Mouse (Mus musculus) heart, embryonic 10.5 days (tissue): ENCODE measurements around the gene Selp. TPM values are rescaled to one million over a fixed set of nuclear protein-coding genes. Genes with fewer than 3 reads are reported as not detected.

Experiments
- DNase-seq: peaks from one replicate; pipeline ENCODE4 v3.0.0-alpha.2; 2017; ENCODE audit warnings: low spot score
- H3K27ac ChIP-seq: fragments of 300-500 bp; sonication (generic); 2 replicates; pipeline ENCODE4 v1.5.1; 2016; ENCODE audit warnings: mild to moderate bottlenecking
- H3K27me3 ChIP-seq: fragments of 300-500 bp; sonication (generic); 2 replicates; pipeline ENCODE4 v1.6.1; 2016; ENCODE audit warnings: mild to moderate bottlenecking; ENCODE audit not compliant: poor library complexity, insufficient read depth, severe bottlenecking
- H3K36me3 ChIP-seq: fragments of 300-500 bp; sonication (generic); 2 replicates; pipeline ENCODE4 v1.6.1; 2016; ENCODE audit warnings: mild to moderate bottlenecking, moderate library complexity
- H3K4me1 ChIP-seq: fragments of 300-500 bp; sonication (generic); 2 replicates; pipeline ENCODE4 v1.6.1; 2016; ENCODE audit warnings: mild to moderate bottlenecking
- H3K4me3 ChIP-seq: fragments of 300-500 bp; sonication (generic); 2 replicates; pipeline ENCODE4 v1.5.1; 2016; ENCODE audit warnings: mild to moderate bottlenecking, moderate library complexity
- H3K9me3 ChIP-seq: fragments of 300-500 bp; sonication (generic); 2 replicates; pipeline ENCODE4 v1.6.1; 2016; ENCODE audit warnings: mild to moderate bottlenecking, moderate library complexity
- WGBS: fragments of 180-500 bp; shearing (Covaris S2); methylation state at CpG from one replicate; pipeline ENCODE4 v1.1.7; 2016; 5-methylcytosine and 5-hydroxymethylcytosine counted together
- polyA plus RNA-seq: library from polyadenylated mRNA; unstranded; fragments of >200 nt; fragmentation: Nextera tagmentation; extraction: Ambion mirVana; gene quantifications from 2 replicates; pipeline ENCODE4 v1.2.1, GENCODE M21; 2016

The Selp gene
- polyA plus RNA-seq, 1 experiment from 2014 or later = 0.13 TPM

- H3K36me3 ChIP-seq = no peaks in the 10 kb centered on the region
- H3K4me3 ChIP-seq = no peak overlapping the region
- no peaks in the 10 kb centered on the region for H3K4me1 ChIP-seq
- H3K27ac ChIP-seq = no peak overlapping the region
- H3K9me3 ChIP-seq = no peaks in the 10 kb centered on the region
- H3K27me3 ChIP-seq = no peaks in the 10 kb centered on the region
- no peak for DNase-seq
- 78% methylated on average over 3 of the region's 3 CpGs for WGBS
Observed at GRCm38 (mm10) chr1:164086797-164087196, 28.3 kb upstream of the Selp start.

- no peak for DNase-seq
- H3K4me3 ChIP-seq = no peak overlapping the region
- H3K27ac ChIP-seq = no peak overlapping the region
- H3K9me3 ChIP-seq = no peaks in the 10 kb centered on the region
- WGBS = 84% methylated on average over 5 of the region's 5 CpGs
- no peaks in the 10 kb centered on the region for H3K4me1 ChIP-seq
- no peaks in the 10 kb centered on the region for H3K27me3 ChIP-seq
- no peaks in the 10 kb centered on the region for H3K36me3 ChIP-seq
Observed at GRCm38 (mm10) chr1:164087872-164088271, 27.2 kb upstream of the Selp start.

GRCm38 (mm10) chr1:164096780-164097179 is 18.3 kb upstream of the Selp start:
- WGBS = 44% methylated on average over 6 of the region's 6 CpGs
- no peaks in the 10 kb centered on the region for H3K4me1 ChIP-seq
- H3K27me3 ChIP-seq = no peaks in the 10 kb centered on the region
- no peak for DNase-seq
- no peaks in the 10 kb centered on the region for H3K9me3 ChIP-seq
- H3K27ac ChIP-seq = no peak overlapping the region
- H3K36me3 ChIP-seq = no peaks in the 10 kb centered on the region
- no peak overlapping the region for H3K4me3 ChIP-seq

- no peaks in the 10 kb centered on the region for H3K36me3 ChIP-seq
- WGBS = 77% methylated on average over 2 of the region's 2 CpGs
- no peak for DNase-seq
- H3K4me3 ChIP-seq = no peak overlapping the region
- no peak overlapping the region for H3K27ac ChIP-seq
- H3K4me1 ChIP-seq = no peaks in the 10 kb centered on the region
- H3K27me3 ChIP-seq = no peaks in the 10 kb centered on the region
- H3K9me3 ChIP-seq = no peaks in the 10 kb centered on the region
Observed at GRCm38 (mm10) chr1:164097911-164098310, 17.2 kb upstream of the Selp start.

- no peaks in the 10 kb centered on the region for H3K36me3 ChIP-seq
- no peak overlapping the region for H3K4me3 ChIP-seq
- no peaks in the 10 kb centered on the region for H3K4me1 ChIP-seq
- WGBS = 74% methylated on average over 2 of the region's 2 CpGs
- no peak overlapping the region for H3K27ac ChIP-seq
- no peaks in the 10 kb centered on the region for H3K27me3 ChIP-seq
- H3K9me3 ChIP-seq = no peaks in the 10 kb centered on the region
- no peak for DNase-seq
Observed at GRCm38 (mm10) chr1:164098372-164098771, 16.7 kb upstream of the Selp start.

- 63% methylated on average over 2 of the region's 2 CpGs for WGBS
- DNase-seq = no peak
- H3K4me1 ChIP-seq = no peaks in the 10 kb centered on the region
- no peaks in the 10 kb centered on the region for H3K9me3 ChIP-seq
- no peaks in the 10 kb centered on the region for H3K36me3 ChIP-seq
- H3K27ac ChIP-seq = no peak overlapping the region
- H3K4me3 ChIP-seq = no peak overlapping the region
- no peaks in the 10 kb centered on the region for H3K27me3 ChIP-seq
Observed at GRCm38 (mm10) chr1:164109763-164110162, 5.3 kb upstream of the Selp start.

- no peak for DNase-seq
- no peak overlapping the region for H3K27ac ChIP-seq
- WGBS = 92% methylated on average over 9 of the region's 9 CpGs
- H3K4me3 ChIP-seq = no peak overlapping the region
- no peaks in the 10 kb centered on the region for H3K36me3 ChIP-seq
- H3K4me1 ChIP-seq = no peaks in the 10 kb centered on the region
- H3K9me3 ChIP-seq = no peaks in the 10 kb centered on the region
- H3K27me3 ChIP-seq = no peaks in the 10 kb centered on the region
Observed at GRCm38 (mm10) chr1:164110591-164111329, 4.3 kb upstream of the Selp start.

- no peak overlapping the region for H3K4me3 ChIP-seq
- no peaks in the 10 kb centered on the region for H3K4me1 ChIP-seq
- WGBS = 75% methylated on average over 5 of the region's 5 CpGs
- no peaks in the 10 kb centered on the region for H3K36me3 ChIP-seq
- DNase-seq = no peak
- no peaks in the 10 kb centered on the region for H3K27me3 ChIP-seq
- no peak overlapping the region for H3K27ac ChIP-seq
- H3K9me3 ChIP-seq = no peaks in the 10 kb centered on the region
Observed at GRCm38 (mm10) chr1:164114280-164114679, 784 bp upstream of the Selp start.

- H3K4me3 ChIP-seq = no peak overlapping the region
- no peaks in the 10 kb centered on the region for H3K36me3 ChIP-seq
- 82% methylated on average over 6 of the region's 6 CpGs for WGBS
Observed at GRCm38 (mm10) chr1:164115647-164116046, 583 bp downstream of the Selp start.

GRCm38 (mm10) chr1:164117869-164118268 is 2.8 kb downstream of the Selp start:
- Histone ChIP-seq H3K27ac (no peak overlapping the region), H3K4me3 (no peak overlapping the region), H3K4me1 (no peaks in the 10 kb centered on the region), H3K27me3 (no peaks in the 10 kb centered on the region), H3K9me3 (no peaks in the 10 kb centered on the region), H3K36me3 (no peaks in the 10 kb centered on the region)
- WGBS = 83% methylated on average over 6 of the region's 6 CpGs
- no peak for DNase-seq

More at GRCm38 (mm10) chr1:164115647-164116046, 583 bp downstream of the Selp start:
- Histone ChIP-seq H3K9me3 (no peaks in the 10 kb centered on the region), H3K27ac (no peak overlapping the region), H3K27me3 (no peaks in the 10 kb centered on the region), H3K4me1 (no peaks in the 10 kb centered on the region)
- DNase-seq = no peak

GRCm38 (mm10) chr1:164119892-164120776 is 5.1 kb downstream of the Selp start:
- WGBS = 54% methylated on average over 3 of the region's 3 CpGs
- H3K4me1 ChIP-seq = no peaks in the 10 kb centered on the region
- H3K27me3 ChIP-seq = no peaks in the 10 kb centered on the region
- H3K9me3 ChIP-seq = no peaks in the 10 kb centered on the region
- no peak overlapping the region for H3K27ac ChIP-seq
- DNase-seq = no peak
- H3K4me3 ChIP-seq = no peak overlapping the region
- no peaks in the 10 kb centered on the region for H3K36me3 ChIP-seq

- Histone ChIP-seq H3K9me3 (no peaks in the 10 kb centered on the region), H3K27ac (no peak overlapping the region), H3K36me3 (no peaks in the 10 kb centered on the region), H3K4me1 (no peaks in the 10 kb centered on the region), H3K27me3 (no peaks in the 10 kb centered on the region), H3K4me3 (no peak overlapping the region)
- DNase-seq = no peak
- WGBS = 68% methylated on average over 3 of the region's 3 CpGs
Observed at GRCm38 (mm10) chr1:164120777-164121158, 5.7 kb downstream of the Selp start.

GRCm38 (mm10) chr1:164123836-164124235 is 8.8 kb downstream of the Selp start:
- Histone ChIP-seq H3K4me3 (no peak overlapping the region), H3K9me3 (no peaks in the 10 kb centered on the region), H3K4me1 (no peaks in the 10 kb centered on the region), H3K27me3 (no peaks in the 10 kb centered on the region), H3K36me3 (no peaks in the 10 kb centered on the region), H3K27ac (no peak overlapping the region)
- WGBS = 38% methylated on average over 3 of the region's 3 CpGs
- no peak for DNase-seq
